Mouse (Mus musculus): ENCODE measurements around the gene Plcb2.

The Plcb2 gene

GRCm38 (mm10) chr2:118687791-118688190, 40.4 kb downstream of the Plcb2 start:
- DNase-seq (ENCODE audit: low read depth, low spot score): no peak

GRCm38 (mm10) chr2:118686693-118687092, 41.5 kb downstream of the Plcb2 start:
- DNase-seq (ENCODE audit: low read depth, low spot score): no peak

DNA sequence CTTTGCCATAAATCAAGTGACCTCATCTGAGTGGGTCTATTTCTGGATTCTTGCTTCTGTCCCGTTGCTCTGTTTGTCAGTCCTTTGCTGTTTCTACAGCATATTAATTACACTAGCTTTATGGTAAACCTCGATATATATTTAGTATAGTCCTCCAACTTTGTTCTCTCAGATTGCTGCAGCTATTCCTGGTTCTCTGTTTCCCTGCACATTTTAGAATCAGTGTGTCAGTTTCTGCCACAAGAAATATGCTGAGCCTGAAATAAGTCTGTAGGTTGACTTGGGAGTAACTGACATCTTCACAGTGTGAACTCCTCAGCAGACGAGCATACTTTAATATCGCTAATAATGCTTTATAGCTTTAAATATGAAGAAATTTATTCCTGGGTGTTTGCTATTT, 43.1 kb downstream of the Plcb2 start:
- DNase-seq (ENCODE audit: low read depth, low spot score): no peak

DNA sequence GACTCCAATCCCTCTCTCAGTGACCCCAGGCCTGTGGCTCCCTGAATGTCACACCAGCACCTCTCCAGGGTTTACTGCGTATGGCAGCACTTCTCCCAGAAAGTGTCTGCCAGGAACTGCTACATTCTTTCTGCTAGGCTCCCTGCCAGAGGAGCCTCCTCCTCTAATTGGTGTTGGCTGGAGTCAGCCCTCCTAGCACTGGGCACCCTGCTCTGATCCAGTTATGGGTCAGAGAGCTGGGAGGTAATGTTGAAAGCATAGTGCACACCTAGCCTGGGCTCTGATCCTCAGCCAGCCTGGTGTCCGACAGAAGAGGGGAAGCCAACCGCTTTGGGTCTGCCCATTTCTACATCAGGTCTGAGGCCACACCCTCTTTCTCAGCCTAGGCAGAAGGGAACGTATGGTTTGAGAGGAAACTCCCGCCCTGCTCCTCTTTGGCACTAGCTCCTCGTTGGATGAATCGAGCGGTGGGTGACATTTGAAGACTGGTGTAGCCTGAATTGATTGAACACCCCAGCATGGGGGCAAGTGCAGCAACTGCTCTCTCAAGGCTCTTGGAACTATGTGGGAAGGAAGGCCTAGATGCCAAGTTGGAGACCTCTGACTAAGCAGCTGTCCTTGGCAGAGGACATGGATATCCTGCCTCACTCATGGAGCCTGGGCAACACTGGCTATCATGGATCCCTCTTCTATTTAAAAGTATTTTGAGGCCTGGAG, 45.5 kb downstream of the Plcb2 start:
- no peak for DNase-seq (ENCODE audit: low read depth, low spot score)

DNA sequence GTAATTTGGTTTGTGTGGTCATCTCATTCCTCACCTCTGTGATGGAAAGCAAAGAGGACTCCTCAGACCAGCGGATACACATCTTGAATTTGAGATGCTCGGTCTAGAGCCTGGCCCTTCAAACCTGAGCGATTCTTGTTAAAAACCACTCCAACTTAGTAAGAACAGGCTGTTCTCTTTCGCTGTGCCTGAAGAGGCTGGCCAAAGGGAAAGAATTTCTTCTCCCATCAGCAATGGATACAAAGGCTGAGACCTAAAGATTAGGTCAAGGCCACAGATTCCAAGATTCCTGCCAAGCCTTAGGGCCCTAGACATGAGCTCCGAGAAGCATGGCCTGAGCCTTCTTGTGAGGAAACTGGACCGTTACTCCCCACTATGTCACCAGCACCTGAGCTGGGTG, 47.3 kb downstream of the Plcb2 start:
- no peak for DNase-seq (ENCODE audit: low read depth, low spot score)

DNA sequence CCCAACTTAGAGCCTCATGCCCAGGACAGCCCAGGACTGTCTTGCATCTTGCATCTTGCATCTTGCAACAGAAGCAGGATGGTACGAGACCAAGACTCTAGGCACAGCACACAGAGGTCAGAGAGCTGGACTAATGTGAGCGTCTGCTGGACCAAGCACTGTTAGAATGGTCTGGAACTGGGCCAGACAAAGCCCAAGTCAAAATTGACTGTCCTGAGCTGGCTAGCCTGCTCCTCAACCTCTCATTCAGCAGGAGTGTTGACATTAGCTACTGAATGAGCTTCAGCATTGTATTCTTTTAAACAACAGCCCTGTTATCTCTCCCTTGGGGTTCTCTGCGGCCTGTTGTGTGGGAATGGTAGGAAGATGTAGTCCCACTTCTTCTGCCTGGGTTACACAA, 48.7 kb downstream of the Plcb2 start:
- DNase-seq (ENCODE audit: low read depth, low spot score): no peak

- DNase-seq (ENCODE audit: low read depth, low spot score): no peak
These were observed 50.4 kb downstream of the Plcb2 start for GRCm38 (mm10) chr2:118677817-118678216.

- peak; percentile 78 for DNase-seq (ENCODE audit: low read depth, low spot score)
These were observed 51.1 kb downstream of the Plcb2 start for GRCm38 (mm10) chr2:118676839-118677741.

GRCm38 (mm10) chr2:118674500-118674899, 53.7 kb downstream of the Plcb2 start:
- DNase-seq (ENCODE audit: low read depth, low spot score): no peak

DNA sequence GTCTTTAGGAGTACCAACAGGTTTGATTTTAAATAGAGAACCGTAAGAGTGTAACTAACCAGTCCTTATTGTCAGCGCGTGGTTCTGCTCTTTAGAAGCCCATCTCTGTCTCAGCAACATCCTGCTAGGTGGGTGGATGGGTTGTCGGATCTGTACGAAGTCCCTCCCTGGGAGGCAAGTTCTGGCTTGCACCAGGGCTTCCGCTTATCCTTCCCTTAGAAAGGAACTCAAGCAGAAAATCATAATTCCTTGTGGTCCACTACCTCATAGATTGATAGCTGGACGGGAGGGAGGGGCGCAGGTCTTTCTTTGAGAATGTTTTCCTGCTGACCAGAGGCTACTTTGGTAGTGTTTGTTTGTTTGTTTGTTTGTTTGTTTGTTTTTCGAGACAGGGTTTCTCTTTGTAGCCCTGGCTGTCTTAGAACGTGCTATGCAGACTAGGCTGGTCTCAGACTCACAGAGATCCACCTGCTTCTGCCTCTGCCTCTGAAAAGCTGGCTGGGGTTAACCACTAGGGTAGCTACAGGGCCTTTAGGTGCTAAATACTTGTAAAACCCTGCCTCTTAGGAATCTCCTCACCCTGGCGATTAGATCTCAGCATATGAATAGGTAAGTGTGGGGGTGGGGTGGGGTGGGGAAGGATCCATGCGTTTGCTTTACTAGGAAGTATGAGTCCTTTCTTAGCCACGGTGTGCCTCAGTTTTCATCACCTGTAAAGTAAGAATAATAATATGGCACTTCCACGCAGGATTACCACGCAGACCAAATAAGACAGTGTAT, 54.4 kb downstream of the Plcb2 start:
- DNase-seq (ENCODE audit: low read depth, low spot score): peak; percentile 76

- no peak for DNase-seq (ENCODE audit: low read depth, low spot score)
These were observed 56.5 kb downstream of the Plcb2 start for GRCm38 (mm10) chr2:118671728-118672127.

GRCm38 (mm10) chr2:118669785-118670184, 58.5 kb downstream of the Plcb2 start:
- DNase-seq (ENCODE audit: low read depth, low spot score): no peak

- DNase-seq (ENCODE audit: low read depth, low spot score): no peak
These were observed 59.0 kb downstream of the Plcb2 start for GRCm38 (mm10) chr2:118669245-118669644.

DNA sequence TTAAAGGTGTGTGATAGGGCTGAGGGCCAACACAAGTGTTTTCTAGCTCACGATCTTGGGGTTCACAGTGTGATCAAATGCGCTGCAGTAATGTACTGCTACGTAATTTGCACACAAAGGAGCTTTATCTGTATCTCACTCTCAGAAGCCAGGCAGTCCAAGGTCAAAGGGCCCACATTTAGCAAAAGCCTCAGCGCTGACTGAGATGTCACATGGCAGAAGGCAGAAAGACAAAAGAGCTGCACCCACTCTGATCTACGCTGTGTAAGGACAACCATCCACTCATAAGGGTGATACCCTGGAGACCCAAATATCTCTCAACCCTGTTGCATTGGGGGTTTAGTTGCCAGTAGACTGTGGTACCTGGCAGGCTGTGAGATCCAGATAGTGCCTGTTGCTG, 61.1 kb downstream of the Plcb2 start:
- no peak for DNase-seq (ENCODE audit: low read depth, low spot score)

DNA sequence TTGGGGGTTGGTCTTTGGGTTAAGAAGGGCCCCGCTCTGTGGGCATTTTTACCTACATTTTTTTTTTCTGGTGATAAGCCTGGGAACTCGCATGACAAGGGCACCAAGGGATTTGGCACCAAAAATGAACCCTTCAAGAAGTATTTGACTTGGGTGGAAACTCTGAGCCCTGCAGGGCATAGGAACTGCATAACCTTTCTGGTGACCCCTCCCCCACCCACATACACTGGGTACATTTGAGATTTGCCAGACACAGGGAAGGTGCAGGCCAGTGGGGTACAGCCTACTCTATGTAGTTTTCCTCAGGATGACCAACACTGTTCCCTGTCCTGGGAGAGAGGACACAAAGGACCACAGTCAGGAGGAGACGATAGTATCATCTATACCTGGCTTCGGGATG, 62.6 kb downstream of the Plcb2 start:
- no peak for DNase-seq (ENCODE audit: low read depth, low spot score)

DNA sequence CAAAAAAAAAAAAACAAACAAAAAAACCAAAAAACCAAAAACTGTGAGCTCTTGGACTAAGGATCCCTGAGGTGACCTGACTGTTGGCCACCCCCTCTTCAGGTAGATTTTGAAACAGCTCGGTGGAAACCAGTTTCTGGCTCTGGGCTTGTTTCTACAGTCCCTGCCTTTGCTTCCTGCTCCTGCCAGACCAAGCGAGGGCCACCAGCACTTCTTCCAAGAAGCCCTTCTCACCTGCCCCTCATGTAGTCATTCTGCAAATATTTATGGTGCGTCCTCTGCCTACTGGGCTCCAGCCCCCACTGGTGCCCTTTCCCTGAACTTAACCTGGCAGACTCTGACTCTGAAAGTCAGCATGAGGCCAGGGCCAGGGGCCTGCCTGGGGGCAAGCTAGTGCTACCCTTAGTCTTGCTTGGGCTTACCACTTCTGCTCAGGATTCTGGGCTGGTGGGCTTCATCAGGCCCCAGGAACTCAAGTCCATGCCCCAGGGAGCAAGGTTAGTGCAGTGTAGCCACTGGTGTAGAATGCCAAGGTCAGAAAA, 63.2 kb downstream of the Plcb2 start:
- DNase-seq (ENCODE audit: low read depth, low spot score): no peak

DNA sequence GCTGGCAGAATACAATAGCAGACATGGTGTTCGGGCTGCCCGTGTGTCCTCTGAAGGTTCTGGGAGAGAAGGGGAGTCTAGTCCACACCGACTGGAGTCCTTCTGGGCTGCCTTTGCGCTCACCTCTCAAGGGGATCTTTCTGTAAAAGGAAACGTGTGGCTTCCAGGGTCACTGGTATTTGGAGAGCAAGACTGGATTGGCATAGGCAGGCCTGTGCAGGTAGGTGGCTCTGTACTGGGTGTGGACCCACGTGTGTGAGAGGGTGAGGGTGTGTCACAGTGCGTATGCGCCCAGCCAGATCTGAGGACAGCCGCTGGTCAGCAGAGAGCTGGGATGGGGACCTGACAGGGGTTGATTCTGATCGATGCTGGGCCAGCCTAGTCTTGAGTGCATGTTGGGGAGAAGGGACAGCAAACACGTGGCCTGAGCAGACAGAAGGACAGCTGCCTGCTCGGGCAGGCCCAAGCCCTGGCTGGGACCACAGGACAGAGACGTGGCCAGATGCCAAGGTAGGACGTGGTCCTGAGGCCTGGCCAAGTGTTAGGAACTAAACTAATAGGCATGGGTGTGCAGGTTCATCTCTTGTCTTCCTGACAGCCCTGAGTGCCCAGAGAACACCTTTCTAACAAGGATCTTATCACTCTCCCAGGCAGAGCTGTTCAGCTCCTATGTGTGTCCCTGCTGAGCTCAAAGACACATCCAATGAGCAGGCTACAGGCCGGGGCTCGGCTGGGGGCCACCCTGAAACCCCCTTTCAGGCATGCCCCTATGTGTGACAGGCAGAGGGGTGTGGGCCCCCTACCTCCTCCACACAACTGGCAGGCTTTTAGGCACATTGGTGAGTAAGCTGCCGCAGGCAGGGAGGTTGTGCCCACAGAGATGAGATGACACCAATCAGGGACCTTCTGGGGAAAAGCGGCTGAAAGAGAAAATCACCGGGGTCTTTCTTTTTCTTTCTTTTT, 64.2 kb downstream of the Plcb2 start:
- DNase-seq (ENCODE audit: low read depth, low spot score): no peak

DNA sequence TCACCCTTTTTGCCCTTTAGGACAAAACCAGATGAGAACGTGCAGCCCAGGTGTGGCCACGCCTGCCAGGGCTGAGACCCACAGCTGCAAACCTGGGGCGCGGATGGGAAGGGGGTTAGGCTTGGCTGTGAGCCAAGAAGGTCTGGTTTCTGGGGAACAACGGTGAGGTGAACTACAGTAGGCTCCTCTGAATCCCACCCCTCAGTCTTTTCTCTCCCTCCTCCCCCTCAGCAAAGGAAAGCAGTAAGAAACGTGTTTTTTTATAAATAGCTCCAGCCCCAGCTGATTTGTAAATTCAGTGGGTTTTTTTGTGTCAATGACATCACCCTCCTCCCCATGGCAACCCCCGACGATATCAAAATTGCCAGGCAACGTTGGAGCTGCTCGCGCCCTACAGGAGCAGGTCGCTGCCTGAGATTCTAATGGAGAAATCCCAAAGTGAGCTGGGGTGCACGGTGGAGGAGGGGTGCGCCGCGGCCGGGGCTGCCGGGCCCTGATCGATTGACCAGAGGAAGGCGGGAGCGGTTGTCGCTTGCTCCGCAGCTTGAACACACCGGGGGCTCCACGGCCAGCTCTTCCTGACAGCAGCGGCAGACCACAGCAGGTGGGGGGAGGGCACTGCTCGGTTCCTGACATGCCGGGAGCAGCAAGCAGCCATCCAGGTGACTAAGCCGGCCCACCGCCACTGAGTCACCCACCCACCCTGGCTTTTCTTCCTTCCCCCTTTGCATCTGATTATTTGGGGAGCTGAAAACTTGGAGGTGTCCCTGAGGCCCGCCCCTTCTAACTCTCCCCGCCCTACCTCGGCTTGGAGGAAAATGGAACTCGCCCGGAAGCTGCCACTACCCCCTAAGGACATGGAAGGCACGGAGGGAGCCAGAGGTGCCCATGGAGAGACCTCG, 65.1 kb downstream of the Plcb2 start, which contains the start of gene Pak6:
TSS of gene Pak6 (plus strand) at position 402 of the 902 bp plus-strand sequence.
- DNase-seq (ENCODE audit: low read depth, low spot score): no peak

GRCm38 (mm10) chr2:118661891-118662290, 66.3 kb downstream of the Plcb2 start:
- no peak for DNase-seq (ENCODE audit: low read depth, low spot score)
